Mouse (Mus musculus): Measurements from ENCODE around the gene Tubal3. TPM values are rescaled to one million over a fixed set of nuclear protein-coding genes. Genes with fewer than 3 reads are reported as not detected.

Gene Tubal3
- not detected for polyA plus RNA-seq (2017; shearing (Covaris generic))

DNA sequence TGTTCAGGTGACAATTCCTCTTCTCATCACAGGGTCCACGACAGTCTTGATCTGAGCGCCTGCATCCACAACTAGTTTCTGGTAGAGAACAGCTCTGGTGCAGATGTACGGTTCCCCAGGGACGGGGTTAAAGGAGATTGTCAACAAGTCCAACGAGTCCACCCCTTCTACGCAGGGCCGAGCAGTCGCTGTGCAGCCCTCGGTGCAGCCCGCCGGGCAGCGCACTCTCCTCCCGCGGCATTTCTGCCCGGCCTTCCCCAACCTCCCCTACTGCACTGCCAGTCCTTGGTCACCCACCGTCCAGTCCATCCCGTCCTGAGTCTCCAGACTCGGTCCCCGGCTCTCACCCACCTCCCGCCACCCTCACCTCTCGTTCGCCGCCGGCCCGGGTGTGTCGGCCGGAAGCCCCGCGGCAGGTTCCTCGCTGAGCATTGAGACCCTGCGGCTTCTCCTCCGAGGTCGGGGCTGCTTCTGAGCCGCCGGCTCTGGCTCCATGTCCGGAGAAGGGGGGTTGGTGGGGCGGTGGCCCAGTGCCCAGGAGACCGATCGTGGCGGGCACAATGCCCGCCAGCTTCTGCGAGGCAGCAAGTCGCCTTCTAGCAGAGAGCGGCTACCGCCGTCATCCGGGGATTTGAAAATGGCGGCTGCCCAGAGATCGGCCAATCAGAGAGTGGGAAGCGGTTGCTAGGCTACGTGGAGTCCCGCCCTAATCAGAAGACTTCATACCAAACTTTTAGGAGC, at the start of gene Tubal3, which contains the start of gene Net1:
Tubal3 (plus strand) TSS at position 704 of the 741 bp plus-strand sequence.
Net1 (minus strand) TSS at position 650 of the 741 bp plus-strand sequence.

GRCm38 (mm10) chr13:3945249-3945648, 27.2 kb downstream of the Tubal3 start, which contains the start of gene Ucn3:
Ucn3 (minus strand) TSS chr13:3945349.

Other genes starting within 250 kb of the Tubal3 start
- not detected for gene Calml3, start 114.0 kb upstream of the Tubal3 start, polyA plus RNA-seq (2017; shearing (Covaris generic))
- gene Calm4, start 80.5 kb upstream of the Tubal3 start, polyA plus RNA-seq (2017; shearing (Covaris generic)): not detected
- not detected for gene Calm5, start 64.1 kb upstream of the Tubal3 start, polyA plus RNA-seq (2017; shearing (Covaris generic))
- gene Net1, start 54 bp upstream of the Tubal3 start, polyA plus RNA-seq (2017; shearing (Covaris generic)): 36.6 TPM
- not detected for gene Ucn3, start 27.1 kb downstream of the Tubal3 start, polyA plus RNA-seq (2017; shearing (Covaris generic))
- not detected for gene Akr1c14, start 130.7 kb downstream of the Tubal3 start, polyA plus RNA-seq (2017; shearing (Covaris generic))
- gene Akr1c18, start 232.4 kb downstream of the Tubal3 start, polyA plus RNA-seq (2017; shearing (Covaris generic)): not detected